Mouse (Mus musculus): Measurements from ENCODE around the gene Cnn3. TPM values are rescaled to one million over a fixed set of nuclear protein-coding genes. Genes with fewer than 3 reads are reported as not detected.
A peak's percentile ranks its signal among the peaks of the same experiment; 100 is the strongest.

The Cnn3 gene
- polyA plus RNA-seq, 1 experiment from 2014 or later = 444 TPM

DNA sequence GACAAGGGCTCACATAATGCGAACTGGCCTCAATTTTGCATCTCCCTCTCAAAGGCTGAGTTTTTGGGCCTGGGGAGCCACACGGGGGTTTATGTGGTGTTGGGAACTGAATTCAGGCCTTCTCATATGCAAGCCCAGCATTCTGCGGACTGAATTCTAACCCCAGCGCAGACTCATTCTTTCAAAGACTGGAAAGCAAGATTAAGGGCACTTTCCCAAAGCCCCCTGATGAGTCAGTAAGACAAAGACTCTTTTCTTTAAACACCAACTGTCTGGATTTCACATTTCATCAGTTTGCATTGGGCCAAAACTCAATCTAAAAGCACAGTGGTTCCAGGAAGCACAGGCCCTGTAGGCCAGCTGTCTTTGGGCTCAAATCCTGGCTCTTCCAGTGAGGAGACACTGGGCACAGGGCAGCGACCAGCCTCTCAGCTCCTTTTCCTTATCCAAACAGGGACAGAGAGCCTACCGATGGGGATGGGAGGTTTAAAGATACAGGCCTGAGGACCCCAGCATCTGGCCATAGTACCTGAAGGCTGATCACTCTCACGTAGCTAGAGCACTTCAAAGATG lies 38.5 kb downstream of the Cnn3 start:
- DNase-seq (ENCODE audit: low spot score) = no peak
- Histone ChIP-seq H3K4me3 (replicated peaks; ENCODE audit: low read depth, low read length) (no peak overlapping the region), H3K9me3 (replicated peaks; ENCODE audit: low read length) (no peaks in the 10 kb centered on the region), H3K9ac (ENCODE audit: low read depth, low read length) (no peak overlapping the region), H3K27ac (no peak overlapping the region), H3K4me1 (replicated peaks; ENCODE audit: insufficient read depth, low read length) (peaks cover 23% of the 10 kb centered on the region), H3K4me2 (ENCODE audit: low read length) (no peak overlapping the region), H3K27me3 (ENCODE audit: insufficient read depth, low read length) (no peaks in the 10 kb centered on the region), H3K36me3 (ENCODE audit: insufficient read depth, low read length) (0 out of 2 replicates have a peak, but pooled peaks cover 3% of the 10 kb centered on the region)
- 75% methylated on average over 7 of the region's 7 CpGs for WGBS
- no peak for TF ChIP-seq CTCF (IDR thresholded peaks at IDR 0.05; ENCODE audit: low read depth)
- ATAC-seq (replicated peaks; ENCODE audit: low FRiP score, low read depth) = no peak

- TF ChIP-seq CTCF (IDR thresholded peaks at IDR 0.05; ENCODE audit: low read depth) = no peak
- H3K36me3 ChIP-seq (ENCODE audit: insufficient read depth, low read length) = no peaks in the 10 kb centered on the region
- H3K9ac ChIP-seq (ENCODE audit: low read depth, low read length) = no peak overlapping the region
- 68% methylated on average over 10 of the region's 10 CpGs for WGBS
- H3K9me3 ChIP-seq (replicated peaks; ENCODE audit: low read length) = no peaks in the 10 kb centered on the region
- no peaks in the 10 kb centered on the region for H3K27me3 ChIP-seq (ENCODE audit: insufficient read depth, low read length)
- H3K4me1 ChIP-seq (replicated peaks; ENCODE audit: insufficient read depth, low read length) = peaks cover 23% of the 10 kb centered on the region
- no peak overlapping the region for H3K27ac ChIP-seq
- H3K4me3 ChIP-seq (replicated peaks; ENCODE audit: low read depth, low read length) = no peak overlapping the region
- no peak overlapping the region for H3K4me2 ChIP-seq (ENCODE audit: low read length)
- DNase-seq (ENCODE audit: low spot score) = no peak
- ATAC-seq (replicated peaks; ENCODE audit: low FRiP score, low read depth) = no peak
Measured at GRCm38 (mm10) chr3:121465795-121466194, 39.5 kb downstream of the Cnn3 start.

DNA sequence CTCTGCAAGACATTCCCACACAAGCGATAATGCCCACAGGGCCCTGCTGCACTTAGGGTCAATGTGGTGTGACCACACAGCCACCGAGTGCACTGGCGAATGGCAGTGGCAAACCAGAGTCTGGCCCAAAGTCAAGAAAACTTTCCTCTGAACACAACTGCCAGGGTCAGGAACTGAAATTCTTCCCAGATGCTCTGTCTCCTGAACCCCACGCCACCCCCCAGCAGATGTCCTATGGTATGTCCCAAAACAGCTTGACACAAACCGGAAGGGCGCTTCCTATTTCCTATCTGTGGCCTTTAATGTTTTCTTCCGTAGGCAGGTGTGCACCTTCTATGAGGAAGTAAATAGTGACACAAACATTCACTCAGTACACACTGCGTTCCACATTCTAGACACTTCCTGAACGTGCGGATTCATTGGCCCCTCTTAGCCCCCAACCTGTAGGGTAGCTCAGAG lies 40.8 kb downstream of the Cnn3 start:
- TF ChIP-seq CTCF (IDR thresholded peaks at IDR 0.05; ENCODE audit: low read depth) = no peak
- DNase-seq (ENCODE audit: low spot score) (no peak), ATAC-seq (replicated peaks; ENCODE audit: low FRiP score, low read depth) (no peak)
- WGBS = 48% methylated on average over 10 of the region's 10 CpGs
- Histone ChIP-seq H3K4me2 (ENCODE audit: low read length) (no peak overlapping the region), H3K9ac (ENCODE audit: low read depth, low read length) (no peak overlapping the region), H3K9me3 (replicated peaks; ENCODE audit: low read length) (no peaks in the 10 kb centered on the region), H3K27me3 (ENCODE audit: insufficient read depth, low read length) (no peaks in the 10 kb centered on the region), H3K4me1 (replicated peaks; ENCODE audit: insufficient read depth, low read length) (peaks cover 23% of the 10 kb centered on the region), H3K4me3 (replicated peaks; ENCODE audit: low read depth, low read length) (no peak overlapping the region), H3K36me3 (ENCODE audit: insufficient read depth, low read length) (no peaks in the 10 kb centered on the region), H3K27ac (peak overlapping the region; percentile 50)

DNA sequence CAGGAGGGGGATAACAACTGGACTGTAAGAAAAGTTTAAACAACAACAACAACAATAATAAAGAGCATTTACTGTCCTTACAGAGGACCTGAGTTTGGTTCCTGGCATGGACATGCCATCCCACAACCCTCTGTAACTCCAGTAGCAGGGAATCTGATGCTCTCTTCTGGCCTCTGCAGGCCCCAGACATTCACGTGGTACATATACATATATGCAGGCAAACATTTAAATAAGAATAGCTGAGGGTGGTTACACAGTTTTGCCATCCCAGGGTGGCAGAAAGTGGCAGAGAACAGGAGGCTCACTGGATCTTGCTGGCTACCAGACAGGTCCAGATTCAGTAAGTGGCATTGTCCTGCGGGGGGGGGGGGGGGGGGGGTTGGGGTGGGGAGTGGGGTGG lies 41.8 kb downstream of the Cnn3 start:
- no peak overlapping the region for H3K9ac ChIP-seq (ENCODE audit: low read depth, low read length)
- H3K36me3 ChIP-seq (ENCODE audit: insufficient read depth, low read length) = no peaks in the 10 kb centered on the region
- WGBS = 11% methylated on average over 2 of the region's 2 CpGs
- H3K27me3 ChIP-seq (ENCODE audit: insufficient read depth, low read length) = no peaks in the 10 kb centered on the region
- no peaks in the 10 kb centered on the region for H3K9me3 ChIP-seq (replicated peaks; ENCODE audit: low read length)
- DNase-seq (ENCODE audit: low spot score) = no peak
- peaks cover 23% of the 10 kb centered on the region for H3K4me1 ChIP-seq (replicated peaks; ENCODE audit: insufficient read depth, low read length)
- H3K4me3 ChIP-seq (replicated peaks; ENCODE audit: low read depth, low read length) = no peak overlapping the region
- no peak overlapping the region for H3K27ac ChIP-seq
- no peak overlapping the region for H3K4me2 ChIP-seq (ENCODE audit: low read length)
- no peak for TF ChIP-seq CTCF (IDR thresholded peaks at IDR 0.05; ENCODE audit: low read depth)
- ATAC-seq (replicated peaks; ENCODE audit: low FRiP score, low read depth) = no peak

DNA sequence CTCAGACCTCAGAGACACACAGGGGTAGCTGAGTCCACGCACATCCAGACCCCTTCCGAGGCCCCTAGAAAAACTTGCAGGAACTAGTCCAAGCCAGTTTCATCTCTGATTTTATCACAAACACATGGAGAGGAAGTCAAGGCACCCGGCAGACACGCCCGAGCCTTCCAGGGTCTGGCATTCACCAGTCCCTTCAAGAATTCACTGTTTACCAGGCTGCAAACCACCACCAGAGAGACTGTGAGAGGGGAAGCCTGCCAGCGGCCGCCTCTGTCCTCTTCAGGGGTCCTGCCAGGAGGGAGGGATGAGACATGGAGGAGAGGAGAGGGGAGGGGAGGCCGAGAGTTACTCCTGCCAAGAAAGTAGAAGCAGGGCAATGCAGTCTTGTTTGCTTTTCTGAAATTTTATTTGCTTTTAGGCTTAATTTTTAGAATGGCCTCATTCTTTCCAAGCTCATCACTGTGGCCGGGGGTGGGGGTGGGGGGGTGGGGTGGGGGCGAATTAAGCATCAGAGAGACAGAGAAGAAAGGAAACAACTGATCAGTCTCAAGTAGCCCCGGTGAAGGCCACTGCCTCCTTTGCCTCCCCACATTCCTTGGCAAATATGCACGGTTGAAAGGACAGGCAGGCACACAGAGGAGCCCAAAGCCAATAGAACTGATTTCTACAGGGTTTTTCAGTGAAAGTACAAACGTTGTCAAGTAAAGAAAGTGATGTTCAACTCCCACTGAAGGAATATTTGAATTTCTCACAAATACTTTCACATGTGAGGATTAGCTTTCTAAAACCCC lies 43.1 kb downstream of the Cnn3 start:
- ATAC-seq (replicated peaks; ENCODE audit: low FRiP score, low read depth) = peak; percentile 53; the same call in 1 of the 2 replicates
- H3K36me3 ChIP-seq (ENCODE audit: insufficient read depth, low read length) = no peaks in the 10 kb centered on the region
- H3K9me3 ChIP-seq (replicated peaks; ENCODE audit: low read length) = no peaks in the 10 kb centered on the region
- no peaks in the 10 kb centered on the region for H3K27me3 ChIP-seq (ENCODE audit: insufficient read depth, low read length)
- H3K4me3 ChIP-seq (replicated peaks; ENCODE audit: low read depth, low read length) = no peak overlapping the region
- H3K4me2 ChIP-seq (ENCODE audit: low read length) = peak overlapping the region; percentile 30
- 0 out of 2 replicates have a peak overlapping the region, but pooled peaks have one; percentile 14 for H3K9ac ChIP-seq (ENCODE audit: low read depth, low read length)
- peak overlapping the region; percentile 83 for H3K27ac ChIP-seq
- peak; percentile 66 for DNase-seq (ENCODE audit: low spot score)
- under 1% methylated on average over 13 of the region's 13 CpGs for WGBS
- H3K4me1 ChIP-seq (replicated peaks; ENCODE audit: insufficient read depth, low read length) = peaks cover 23% of the 10 kb centered on the region
- TF ChIP-seq CTCF (IDR thresholded peaks at IDR 0.05; ENCODE audit: low read depth) = no peak

GRCm38 (mm10) chr3:121471703-121472102 lies 45.4 kb downstream of the Cnn3 start:
- DNase-seq (ENCODE audit: low spot score) (peak; percentile 43), ATAC-seq (replicated peaks; ENCODE audit: low FRiP score, low read depth) (no peak)
- no peaks in the 10 kb centered on the region for H3K36me3 ChIP-seq (ENCODE audit: insufficient read depth, low read length)
- no peaks in the 10 kb centered on the region for H3K27me3 ChIP-seq (ENCODE audit: insufficient read depth, low read length)
- no peak overlapping the region for H3K9ac ChIP-seq (ENCODE audit: low read depth, low read length)
- no peak for TF ChIP-seq CTCF (IDR thresholded peaks at IDR 0.05; ENCODE audit: low read depth)
- no peak overlapping the region for H3K4me3 ChIP-seq (replicated peaks; ENCODE audit: low read depth, low read length)
- H3K9me3 ChIP-seq (replicated peaks; ENCODE audit: low read length) = no peaks in the 10 kb centered on the region
- H3K4me2 ChIP-seq (ENCODE audit: low read length) = no peak overlapping the region
- WGBS = 35% methylated on average over 11 of the region's 11 CpGs
- peaks cover 20% of the 10 kb centered on the region for H3K4me1 ChIP-seq (replicated peaks; ENCODE audit: insufficient read depth, low read length)
- no peak overlapping the region for H3K27ac ChIP-seq
